Mouse (Mus musculus) cerebellum, postnatal 25 days (tissue): Measurements from ENCODE around the gene Vmn1r165.
"Not testable (repeated sequence)": the region's sequence is repeated elsewhere in the genome, so short reads cannot be mapped to it uniquely, and the experiment has no call there.

Experiments
- DNase-seq, 2 experiments: peaks; one replicate each; pipeline ENCODE4 v3.0.0; 2021; ENCODE audit warnings: mixed read lengths in 2 of 2

Gene Vmn1r165

DNA sequence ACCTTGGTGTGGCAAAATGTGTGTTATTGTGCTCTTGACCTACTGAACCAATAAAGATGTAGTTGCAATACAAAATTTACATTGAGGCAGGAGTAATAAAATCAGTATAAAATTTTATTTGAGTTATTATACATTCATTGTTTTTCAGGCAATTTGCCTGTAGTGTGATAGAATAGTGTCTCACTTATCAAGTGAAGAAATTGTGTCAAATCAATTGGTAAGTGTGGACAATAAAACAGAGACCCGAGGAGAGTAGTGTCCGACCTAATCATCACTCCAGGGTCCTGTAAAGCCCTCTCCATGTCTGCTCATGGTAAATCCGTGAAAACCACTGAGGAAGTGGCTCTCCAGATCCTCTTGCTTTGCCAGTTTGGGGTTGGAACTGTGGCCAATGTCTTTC, at the start of gene Vmn1r165:
Gene Vmn1r165, plus strand, starts transcription at position 301 of the 400 bp plus-strand sequence.
- DNase-seq = not testable (repeated sequence)

- not testable (repeated sequence) for DNase-seq
These were observed 34.5 kb downstream of the Vmn1r165 start, which contains the start of gene Vmn1r166 for GRCm38 (mm10) chr7:23251582-23251981. Gene Vmn1r166, minus strand, starts transcription at chr7:23251682.
